In genomic region chr11:95621541-95622130, GRCm38 (mm10) we compare ENCODE assay signal across 18 mouse cellular contexts. TPM values are rescaled to one million over a fixed set of nuclear protein-coding genes. Genes with fewer than 3 reads are reported as not detected.
DNase-seq lines count a peak whose midpoint lies in the region; ATAC-seq and TF ChIP-seq lines count a peak whose summit lies in the region.
"Had no signal": no experiment of that assay in that cellular context is flagged by ENCODE, and none has a peak within 500 bp of the region (broad histone marks: within the 10 kb centered on the region; RNA-seq: fewer than 3 reads in every experiment).

No protein-coding gene starts in this region.

- intact Hi-C loops in gastrocnemius, postnatal 36 days (cut with DNase I), result no loop called here

- in situ Hi-C loops in ES-E14 (cut with MboI; ENCODE audit: low sequenced_read_pairs in 2 of 2, unreplicated experiment in 2 of 2), result no loop called here

- peaks cover 55% of the 10 kb centered on the region for H3K4me1 ChIP-seq in hindbrain, embryonic 10.5 days (replicated peaks)
- 0 out of 2 replicates have a peak, but pooled peaks cover 8% of the 10 kb centered on the region for H3K4me1 ChIP-seq in hindbrain, embryonic 14.5 days (replicated peaks; ENCODE audit: control insufficient read depth, insufficient read depth, low read length)
- H3K4me1 ChIP-seq in E14TG2a.4 (replicated peaks; ENCODE audit: low read depth, low read length) (peaks cover 83% of the 10 kb centered on the region), ES-E14 (ENCODE audit: control insufficient read depth in 2 of 2, insufficient read depth in 2 of 2, low read length in 2 of 2, poor library complexity in 1 of 2) (peaks cover 17 to 41% of the 10 kb centered on the region in 2 experiments)
- peaks cover 10% of the 10 kb centered on the region for H3K4me1 ChIP-seq in intestine, embryonic 16.5 days (ENCODE audit: control insufficient read depth, insufficient read depth, low read length)
- no peaks in the 10 kb centered on the region for H3K4me1 ChIP-seq in lung, postnatal 0 days (ENCODE audit: insufficient read depth, low read depth, low read length)
- H3K4me1 ChIP-seq: megakaryocyte, embryonic 14.5 days had no signal

- no peak for DNase-seq in hindbrain, embryonic 10.5 days (ENCODE audit: low spot score)
- DNase-seq in hindbrain, embryonic 14.5 days (ENCODE audit: low spot score), result no peak
- peak; percentile 82 for DNase-seq in ES-E14 (ENCODE audit: low read depth, low spot score)
- DNase-seq in layer of hippocampus, adult 9-10 months (ENCODE audit: low spot score), result no peak
- no peak for DNase-seq in gastrocnemius, postnatal 36 days
- DNase-seq in lung, postnatal 0 days (ENCODE audit: low spot score), result no peak
- DNase-seq: B cell, adult 2 months; cerebellum, adult 2 months; gastrocnemius, adult 2 months; liver, postnatal 0 days; retina, postnatal 1 day; thymus, postnatal 36 days had no signal

- TF ChIP-seq EP300 in lung, postnatal 0 days (IDR thresholded peaks at IDR 0.05), result no peak

- H3K27me3 ChIP-seq in hindbrain, embryonic 10.5 days (ENCODE audit: insufficient read depth, poor library complexity, severe bottlenecking), result peaks cover 55% of the 10 kb centered on the region
- no peaks in the 10 kb centered on the region for H3K27me3 ChIP-seq in hindbrain, embryonic 14.5 days (ENCODE audit: control insufficient read depth, insufficient read depth, low read length)
- H3K27me3 ChIP-seq in E14TG2a.4 (ENCODE audit: insufficient read depth, low read length), result peaks cover 17% of the 10 kb centered on the region
- no peaks in the 10 kb centered on the region for H3K27me3 ChIP-seq in intestine, embryonic 16.5 days (replicated peaks; ENCODE audit: control insufficient read depth, insufficient read depth, low read length)
- H3K27me3 ChIP-seq in lung, postnatal 0 days (replicated peaks; ENCODE audit: insufficient read depth, low read length), result 0 out of 2 replicates have a peak, but pooled peaks cover 2% of the 10 kb centered on the region

- no peak overlapping the region for H3K9ac ChIP-seq in hindbrain, embryonic 14.5 days
- peak overlapping the region; percentile 39; the same call in 1 of the 2 replicates for H3K9ac ChIP-seq in ES-E14 (ENCODE audit: insufficient read depth, low read depth, low read length, poor library complexity, severe bottlenecking)
- no peak overlapping the region for H3K9ac ChIP-seq in intestine, embryonic 16.5 days (ENCODE audit: low read depth, low read length)
- no peak overlapping the region for H3K9ac ChIP-seq in lung, postnatal 0 days (replicated peaks; ENCODE audit: low read depth)
- H3K9ac ChIP-seq: liver, postnatal 0 days had no signal

- peak overlapping the region; percentile 40 for H3K27ac ChIP-seq in hindbrain, embryonic 10.5 days
- no peak overlapping the region for H3K27ac ChIP-seq in hindbrain, embryonic 14.5 days
- H3K27ac ChIP-seq in ES-E14 (ENCODE audit: insufficient read depth, low read depth, low read length, poor library complexity, severe bottlenecking), result peak overlapping the region; percentile 53
- H3K27ac ChIP-seq in intestine, embryonic 16.5 days (ENCODE audit: low read length), result 0 out of 2 replicates have a peak overlapping the region, but pooled peaks have one; percentile 36
- H3K27ac ChIP-seq in lung, postnatal 0 days (ENCODE audit: low read length), result no peak overlapping the region
- H3K27ac ChIP-seq: gastrocnemius, adult 2 months had no signal

- no peak for ATAC-seq in hindbrain, embryonic 14.5 days (ENCODE audit: low FRiP score)
- ATAC-seq in intestine, embryonic 16.5 days, result 0 out of 2 replicates have a peak, but pooled peaks have one; percentile 26
- ATAC-seq in lung, postnatal 0 days, result no peak
- ATAC-seq: liver, postnatal 0 days; Patski had no signal

- no peak for TF ChIP-seq CTCF in E14TG2a.4 (conservative IDR thresholded peaks at IDR 0.05; ENCODE audit: low read length)
- no peak for TF ChIP-seq CTCF in lung, postnatal 0 days (IDR thresholded peaks at IDR 0.05)

- WGBS in hindbrain, embryonic 10.5 days, result 22% methylated on average over 9 of the region's 9 CpGs
- WGBS in hindbrain, embryonic 14.5 days, result 31% methylated on average over 9 of the region's 9 CpGs
- 38% methylated on average over 9 of the region's 9 CpGs for WGBS in intestine, embryonic 16.5 days
- WGBS in lung, postnatal 0 days, result 43% methylated on average over 9 of the region's 9 CpGs

- no peak overlapping the region for H3K4me3 ChIP-seq in hindbrain, embryonic 10.5 days
- H3K4me3 ChIP-seq in hindbrain, embryonic 14.5 days (replicated peaks; ENCODE audit: low read length), result no peak overlapping the region
- H3K4me3 ChIP-seq in E14TG2a.4 (replicated peaks; ENCODE audit: low read length), result peak overlapping the region; percentile 72
- peak overlapping the region; percentile 15 to 31; a peak in 3 of 4 replicates for H3K4me3 ChIP-seq in ES-E14 (ENCODE audit: insufficient read depth in 1 of 2, low read depth in 1 of 2, low read length in 2 of 2, poor library complexity in 1 of 2, severe bottlenecking in 1 of 2)
- no peak overlapping the region for H3K4me3 ChIP-seq in intestine, embryonic 16.5 days (ENCODE audit: low read length)
- no peak overlapping the region for H3K4me3 ChIP-seq in lung, postnatal 0 days (ENCODE audit: low read depth, low read length)
- H3K4me3 ChIP-seq: gastrocnemius, adult 2 months; megakaryocyte, embryonic 14.5 days had no signal

- no peaks in the 10 kb centered on the region for H3K9me3 ChIP-seq in hindbrain, embryonic 10.5 days
- no peaks in the 10 kb centered on the region for H3K9me3 ChIP-seq in hindbrain, embryonic 14.5 days (ENCODE audit: control insufficient read depth, low read length)
- H3K9me3 ChIP-seq in E14TG2a.4 (ENCODE audit: low read length) (no peaks in the 10 kb centered on the region), ES-E14 (ENCODE audit: control insufficient read depth, insufficient read depth, low read depth, low read length) (no peaks in the 10 kb centered on the region)
- H3K9me3 ChIP-seq in intestine, embryonic 16.5 days (ENCODE audit: control insufficient read depth, low read length), result no peaks in the 10 kb centered on the region
- no peaks in the 10 kb centered on the region for H3K9me3 ChIP-seq in lung, postnatal 0 days (ENCODE audit: low read length)
- H3K9me3 ChIP-seq: megakaryocyte, embryonic 14.5 days had no signal

- H3K36me3 ChIP-seq in hindbrain, embryonic 10.5 days, result no peaks in the 10 kb centered on the region
- H3K36me3 ChIP-seq in hindbrain, embryonic 14.5 days (replicated peaks; ENCODE audit: control insufficient read depth, insufficient read depth), result no peaks in the 10 kb centered on the region
- peaks cover 21% of the 10 kb centered on the region for H3K36me3 ChIP-seq in E14TG2a.4 (ENCODE audit: insufficient read depth, low read length)
- 0 out of 2 replicates have a peak, but pooled peaks cover under 1% of the 10 kb centered on the region for H3K36me3 ChIP-seq in ES-E14 (ENCODE audit: control insufficient read depth, insufficient read depth, low read length, poor library complexity, severe bottlenecking)
- no peaks in the 10 kb centered on the region for H3K36me3 ChIP-seq in intestine, embryonic 16.5 days (ENCODE audit: control insufficient read depth, insufficient read depth, low read length)
- no peaks in the 10 kb centered on the region for H3K36me3 ChIP-seq in lung, postnatal 0 days (ENCODE audit: insufficient read depth, low read length)

- no peak overlapping the region for H3K4me2 ChIP-seq in hindbrain, embryonic 14.5 days (replicated peaks)
- no peak overlapping the region for H3K4me2 ChIP-seq in intestine, embryonic 16.5 days (ENCODE audit: low read depth, low read length)
- H3K4me2 ChIP-seq in lung, postnatal 0 days (replicated peaks; ENCODE audit: low read depth, low read length), result no peak overlapping the region

TF ChIP-seq in ES-E14, 5 proteins besides CTCF, POLR2A, EP300 and RAD21:
- TF ChIP-seq ZC3H11A (IDR thresholded peaks at IDR 0.05; ENCODE audit: borderline replicate concordance, low read depth, low read length) (no peak), MAFK (IDR thresholded peaks at IDR 0.05; ENCODE audit: insufficient read depth, low read depth, low read length) (no peak), CHD2 (IDR thresholded peaks at IDR 0.05; ENCODE audit: low read depth, low read length) (no peak), HCFC1 (IDR thresholded peaks at IDR 0.05; ENCODE audit: borderline replicate concordance, insufficient read depth, low read length) (no peak), ZNF384 (IDR thresholded peaks at IDR 0.05; ENCODE audit: low read depth, low read length) (no peak)

RNA-seq across cellular contexts. Expression of gene Ngfr, which starts 34.1 kb away (rescaled TPM):
- 28.7 and 51.6 TPM in 2 replicates for polyA plus RNA-seq in hindbrain, embryonic 10.5 days (2016; fragmentation: Nextera tagmentation; extraction: Ambion mirVana)
- 38.2 and 48.5 TPM in 2 replicates for polyA plus RNA-seq in hindbrain, embryonic 14.5 days (2014; fragmentation: Nextera tagmentation; extraction: Ambion mirVana)
- 19.9 and 26.1 TPM in 2 replicates for total RNA-seq in ES-E14 (2012; rRNA removed)
- 15.5 and 15.8 TPM in 2 replicates for polyA plus RNA-seq in intestine, embryonic 16.5 days (2015; fragmentation: Nextera tagmentation; extraction: Ambion mirVana)
- under 1 TPM; 0.27 to 0.48 TPM for total RNA-seq in gastrocnemius, postnatal 36 days (2021)
- 0.43 and 0.50 TPM in 2 replicates for polyA plus RNA-seq in lung, postnatal 0 days (2015; fragmentation: Nextera tagmentation; extraction: Ambion mirVana)
- total RNA-seq: granulocyte monocyte progenitor cell, adult 5-6 weeks; hematopoietic stem cell, adult 5-6 weeks had no signal

RNA-seq across cellular contexts. Expression of gene Phb, which starts 45.1 kb away (rescaled TPM):
- 222 and 248 TPM in 2 replicates for polyA plus RNA-seq in hindbrain, embryonic 10.5 days (2016; fragmentation: Nextera tagmentation; extraction: Ambion mirVana)
- 200 and 220 TPM in 2 replicates for polyA plus RNA-seq in hindbrain, embryonic 14.5 days (2014; fragmentation: Nextera tagmentation; extraction: Ambion mirVana)
- total RNA-seq in ES-E14 (2012; rRNA removed), result 693 and 831 TPM in 2 replicates
- polyA plus RNA-seq in intestine, embryonic 16.5 days (2015; fragmentation: Nextera tagmentation; extraction: Ambion mirVana), result 309 and 324 TPM in 2 replicates
- total RNA-seq in gastrocnemius, postnatal 36 days (2021), result 100 to 1,000 TPM; 166 to 175 TPM
- polyA plus RNA-seq in lung, postnatal 0 days (2015; fragmentation: Nextera tagmentation; extraction: Ambion mirVana), result 94.7 and 95.1 TPM in 2 replicates

Comparison
In these comparisons a context has a peak if more than half of its experiments do, and no peak if none do; other contexts are left out.
1. H3K27ac ChIP-seq: peak in hindbrain, embryonic 10.5 days (single experiment), ES-E14 (single experiment) and intestine, embryonic 16.5 days (single experiment); none in hindbrain, embryonic 14.5 days (single experiment) and lung, postnatal 0 days (single experiment).
2. H3K4me3 ChIP-seq: peak in E14TG2a.4 (single experiment) and ES-E14 (2 of 2); none in hindbrain, embryonic 10.5 days (single experiment), hindbrain, embryonic 14.5 days (single experiment), intestine, embryonic 16.5 days (single experiment) and lung, postnatal 0 days (single experiment).
3. RNA of gene Ngfr, which starts 34.1 kb away (polyA plus RNA-seq): 28.7 to 51.6 TPM in hindbrain, embryonic 10.5 days, 38.2 to 48.5 TPM in hindbrain, embryonic 14.5 days and 15.5 to 15.8 TPM in intestine, embryonic 16.5 days; 0.43 to 0.50 TPM in lung, postnatal 0 days; every median in the first group is over 10 times any median in the second.